Mouse (Mus musculus): ENCODE results near the gene Hist1h2ba. TPM values are rescaled to one million over a fixed set of nuclear protein-coding genes. Genes with fewer than 3 reads are reported as not detected.

Hist1h2ba gene
- not detected in 2 replicates for polyA plus RNA-seq (2012; rRNA removed)

DNA sequence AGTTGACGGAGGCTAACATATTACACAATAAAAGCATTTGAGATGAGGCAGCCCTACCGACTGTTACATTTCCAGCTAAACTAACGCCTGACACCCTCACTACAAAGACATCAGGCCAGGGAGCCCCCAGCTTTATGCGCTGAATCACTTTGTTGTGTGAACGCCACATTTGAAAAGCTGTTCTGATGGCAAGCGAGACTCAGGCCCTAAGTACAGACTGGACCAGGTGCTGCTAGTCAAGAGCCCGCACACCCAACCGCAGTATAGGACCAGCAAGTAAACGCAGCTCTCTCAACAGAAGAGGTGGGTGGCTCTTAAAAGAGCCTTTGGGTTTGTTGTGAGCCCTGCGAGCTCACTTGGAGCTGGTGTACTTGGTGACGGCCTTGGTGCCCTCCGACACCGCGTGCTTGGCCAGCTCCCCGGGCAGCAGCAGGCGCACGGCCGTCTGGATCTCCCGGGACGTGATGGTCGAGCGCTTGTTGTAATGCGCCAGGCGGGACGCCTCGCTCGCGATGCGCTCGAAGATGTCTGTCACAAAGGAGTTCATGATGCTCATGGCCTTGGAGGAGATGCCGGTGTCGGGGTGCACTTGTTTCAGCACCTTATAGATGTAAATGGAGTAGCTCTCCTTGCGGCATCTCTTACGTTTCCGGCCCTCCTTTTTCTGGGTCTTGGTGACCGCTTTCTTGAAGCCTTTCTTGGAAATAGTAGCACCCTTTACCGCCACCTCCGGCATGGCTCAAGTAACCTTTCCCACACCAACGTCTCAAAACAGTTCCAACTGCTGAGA lies at the start of gene Hist1h2ba:
Gene Hist1h2ba (minus strand): TSS at position 736 of the 790 bp plus-strand sequence.

DNA sequence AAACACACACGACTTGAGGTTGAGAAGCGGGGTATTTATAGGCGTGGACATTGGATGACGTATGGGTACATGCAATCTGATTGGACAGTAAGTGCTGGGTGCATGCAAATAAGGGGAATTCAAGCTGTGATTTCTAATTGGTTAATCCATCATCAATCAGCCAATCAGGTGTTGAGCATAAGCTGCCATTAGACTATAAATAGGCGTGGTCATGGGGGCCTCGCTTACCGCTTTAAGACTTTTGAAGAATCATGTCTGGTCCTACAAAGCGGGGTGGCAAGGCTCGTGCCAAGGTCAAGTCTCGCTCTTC lies 210 bp upstream of the Hist1h2ba start, which contains the start of gene Hist1h2aa:
Gene Hist1h2aa (plus strand): TSS at position 252 of the 310 bp plus-strand sequence.

DNA sequence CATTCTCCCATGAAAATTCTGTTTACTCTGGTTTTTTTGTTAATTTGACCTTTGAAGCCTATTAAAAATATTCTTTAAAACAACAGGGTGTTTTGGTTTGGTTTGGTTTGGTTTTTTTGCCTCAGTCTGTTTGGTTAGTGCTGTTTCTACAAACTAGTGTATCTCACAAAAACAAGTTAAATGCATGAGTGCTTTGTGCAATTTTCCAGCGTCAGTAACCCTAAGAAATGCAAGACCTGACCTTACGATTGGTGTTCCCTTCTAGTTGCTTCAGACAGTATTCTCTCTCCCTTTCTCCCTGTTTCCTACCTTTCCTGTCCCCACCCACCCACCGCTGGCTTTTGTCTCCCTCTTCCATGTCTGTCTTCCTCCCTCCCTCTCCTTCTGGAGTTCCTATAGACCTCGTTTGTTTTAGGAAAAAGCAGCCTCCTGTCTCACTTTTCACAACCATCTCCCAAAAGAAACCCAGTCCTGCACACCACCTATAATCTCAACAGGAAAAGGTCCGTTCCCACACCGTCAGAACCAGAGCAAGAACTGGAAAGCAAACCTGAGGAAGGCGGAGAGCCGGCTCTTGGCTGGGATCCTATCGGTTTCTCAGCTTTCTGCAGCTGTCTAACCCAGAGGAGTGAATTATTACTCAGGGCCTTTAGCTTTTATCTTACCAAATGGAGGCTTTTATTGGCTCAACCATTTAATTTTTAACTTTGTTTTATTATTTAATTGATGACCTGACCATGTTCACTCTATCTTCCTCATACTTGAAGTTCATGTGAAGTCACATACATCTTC lies 19.4 kb downstream of the Hist1h2ba start, which contains the start of gene Slc17a4:
Gene Slc17a4 (minus strand): TSS at position 634 of the 792 bp plus-strand sequence.

Other genes starting within 250 kb of the Hist1h2ba start
- gene Hist1h2bc, start 250.0 kb downstream of the Hist1h2ba start, polyA plus RNA-seq (2012; rRNA removed), result 117 and 165 TPM in 2 replicates
- gene Hist1h1t, start 238.3 kb downstream of the Hist1h2ba start, polyA plus RNA-seq (2012; rRNA removed), result not detected in 2 replicates
- gene Hist1h4c, start 235.7 kb downstream of the Hist1h2ba start, polyA plus RNA-seq (2012; rRNA removed), result 2.2 and 4.1 TPM in 2 replicates
- 3.3 and 4.5 TPM in 2 replicates for gene Hfe, start 223.3 kb downstream of the Hist1h2ba start, polyA plus RNA-seq (2012; rRNA removed)
- gene Hist1h1c, start 195.3 kb downstream of the Hist1h2ba start, polyA plus RNA-seq (2012; rRNA removed), result 24.5 and 35.7 TPM in 2 replicates
- 7.1 and 11.9 TPM in 2 replicates for gene Hist1h3c, start 188.6 kb downstream of the Hist1h2ba start, polyA plus RNA-seq (2012; rRNA removed)
- gene Hist1h2bb, start 187.4 kb downstream of the Hist1h2ba start, polyA plus RNA-seq (2012; rRNA removed), result 3.8 and 4.6 TPM in 2 replicates
- 5.1 and 8.7 TPM in 2 replicates for gene Hist1h2ab, start 183.0 kb downstream of the Hist1h2ba start, polyA plus RNA-seq (2012; rRNA removed)
- 10.6 and 14.9 TPM in 2 replicates for gene Hist1h3b, start 181.9 kb downstream of the Hist1h2ba start, polyA plus RNA-seq (2012; rRNA removed)
- 5.1 TPM in 1 of 2 replicates, not detected in the other for gene Hist1h4b, start 177.1 kb downstream of the Hist1h2ba start, polyA plus RNA-seq (2012; rRNA removed)
- gene Hist1h4a, start 172.9 kb downstream of the Hist1h2ba start, polyA plus RNA-seq (2012; rRNA removed), result 1.1 and 3.0 TPM in 2 replicates
- 10.0 and 13.1 TPM in 2 replicates for gene Hist1h3a, start 171.8 kb downstream of the Hist1h2ba start, polyA plus RNA-seq (2012; rRNA removed)
- 0.09 and 0.20 TPM in 2 replicates for gene Hist1h1a, start 170.5 kb downstream of the Hist1h2ba start, polyA plus RNA-seq (2012; rRNA removed)
- gene Trim38, start 164.2 kb downstream of the Hist1h2ba start, polyA plus RNA-seq (2012; rRNA removed), result not detected in 2 replicates
- not detected in 2 replicates for gene Slc17a2, start 127.2 kb downstream of the Hist1h2ba start, polyA plus RNA-seq (2012; rRNA removed)
- gene Slc17a3, start 94.7 kb downstream of the Hist1h2ba start, polyA plus RNA-seq (2012; rRNA removed), result not detected in 2 replicates
- 0.04 TPM in 1 of 2 replicates, not detected in the other for gene Slc17a1, start 66.4 kb downstream of the Hist1h2ba start, polyA plus RNA-seq (2012; rRNA removed)
- 0.05 and 0.06 TPM in 2 replicates for gene Slc17a4, start 19.1 kb downstream of the Hist1h2ba start, polyA plus RNA-seq (2012; rRNA removed)
- gene Hist1h2aa, start 306 bp upstream of the Hist1h2ba start, polyA plus RNA-seq (2012; rRNA removed), result not detected in 2 replicates
- gene Scgn, start 57.1 kb upstream of the Hist1h2ba start, polyA plus RNA-seq (2012; rRNA removed), result 0.76 and 1.1 TPM in 2 replicates

All from stomach, adult 2 months (tissue).